In the genomic region with DNA sequence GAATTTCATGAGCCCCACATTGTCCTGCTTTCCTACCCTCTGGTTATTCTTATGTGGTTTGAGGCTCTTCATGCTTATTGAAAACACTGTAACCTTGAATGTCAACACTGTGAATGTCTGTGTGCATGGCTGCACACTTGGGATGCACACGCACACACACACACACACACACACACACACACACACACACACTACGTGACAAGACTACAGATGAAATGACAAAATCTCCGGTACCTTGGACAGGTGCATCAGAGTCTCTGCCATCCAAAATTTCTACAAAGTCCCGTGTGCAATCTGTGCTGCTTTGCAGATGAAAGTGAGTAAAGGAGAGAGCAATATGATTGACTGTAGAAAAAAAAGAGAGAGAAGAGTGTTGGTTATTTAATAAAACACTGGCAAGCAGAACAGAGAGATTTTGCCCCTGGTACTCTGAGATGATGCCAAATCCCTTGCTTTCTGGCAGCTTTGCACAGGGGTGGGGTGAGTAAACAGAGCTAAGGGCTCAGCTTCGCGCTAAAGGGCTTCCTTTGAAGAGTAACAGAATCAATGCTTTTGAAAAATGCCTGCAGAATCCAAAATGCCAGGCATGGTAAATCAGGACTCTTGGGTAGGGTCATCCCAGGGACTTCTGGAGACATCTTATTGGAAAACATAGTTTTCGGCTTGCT, we compare ENCODE assay signal across 10 mouse cellular contexts.
DNase-seq lines count a peak whose midpoint lies in the region; ATAC-seq and TF ChIP-seq lines count a peak whose summit lies in the region.
"Had no signal": no experiment of that assay in that cellular context is flagged by ENCODE, and none has a peak within 500 bp of the region (broad histone marks: within the 10 kb centered on the region; RNA-seq: fewer than 3 reads in every experiment).

No protein-coding gene starts in this region.

- intact Hi-C loops in gastrocnemius, adult 2 months (cut with DNase I), result no loop called here
- intact Hi-C loops in gastrocnemius, postnatal 36 days (cut with DNase I), result no loop called here

- no peak for TF ChIP-seq CTCF in gastrocnemius, adult 2 months (IDR thresholded peaks at IDR 0.05)

- ATAC-seq in granulocyte monocyte progenitor cell, adult 5-6 weeks (replicated peaks; ENCODE audit: poor library complexity, severe bottlenecking), result no peak

- no peak overlapping the region for H3K4me3 ChIP-seq in gastrocnemius, adult 2 months
- H3K4me3 ChIP-seq: limb, embryonic 12.5 days had no signal

- peak overlapping the region; percentile 41 for H3K27ac ChIP-seq in gastrocnemius, adult 2 months
- H3K27ac ChIP-seq: limb, embryonic 12.5 days had no signal

- no peak for DNase-seq in gastrocnemius, adult 2 months
- no peak for DNase-seq in gastrocnemius, postnatal 36 days
- DNase-seq in retina, adult 2 months (ENCODE audit: low read depth, low spot score), result peak; percentile 11
- no peak for DNase-seq in retina, postnatal 1 day
- DNase-seq in lung, postnatal 10 days, result peak; percentile 58
- no peak for DNase-seq in thymus, postnatal 0 days (ENCODE audit: low spot score)
- DNase-seq in urinary bladder, postnatal 14 days (ENCODE audit: low spot score), result no peak
- DNase-seq: heart, postnatal 14 days had no signal

Comparison
In these comparisons a context has a peak if more than half of its experiments do, and no peak if none do; other contexts are left out.
1. DNase-seq: peak in retina, adult 2 months (single experiment) and lung, postnatal 10 days (single experiment); none in gastrocnemius, adult 2 months (single experiment), gastrocnemius, postnatal 36 days (0 of 2), retina, postnatal 1 day (single experiment), thymus, postnatal 0 days (single experiment) and urinary bladder, postnatal 14 days (single experiment).